Mouse (Mus musculus): ENCODE measurements around the gene Pcx. TPM values are rescaled to one million over a fixed set of nuclear protein-coding genes. Genes with fewer than 3 reads are reported as not detected.

Gene Pcx
- 11.6 and 13.1 TPM in 2 replicates for polyA plus RNA-seq (2015; fragmentation: Nextera tagmentation; extraction: Ambion mirVana)

GRCm38 (mm10) chr19:4509986-4510963 lies at the start of gene Pcx:
TSS of gene Pcx (plus strand) at chr19:4510472.
- Histone ChIP-seq H3K4me3 (peak within 1 kb of the TSS; percentile 65), H3K27me3 (replicated peaks) (peaks cover 10% of the 10 kb centered on the region), H3K4me1 (peaks cover 13% of the 10 kb centered on the region), H3K9me3 (no peaks in the 10 kb centered on the region), H3K9ac (peak within 1 kb of the TSS; percentile 77), H3K27ac (replicated peaks) (peak within 1 kb of the TSS; percentile 2; the same call in 1 of the 2 replicates), H3K36me3 (no peaks in the 10 kb centered on the region), H3K4me2 (peak within 1 kb of the TSS; percentile 95)
- peak; percentile 98 for ATAC-seq (ENCODE audit: extremely low read depth, insufficient number of reproducible peaks, low FRiP score, low TSS enrichment)
- WGBS = under 1% methylated on average over 82 of the region's 82 CpGs

- WGBS = 75% methylated on average over 8 of the region's 8 CpGs
These were observed 48.3 kb upstream of the Pcx start for GRCm38 (mm10) chr19:4461981-4462380.

DNA sequence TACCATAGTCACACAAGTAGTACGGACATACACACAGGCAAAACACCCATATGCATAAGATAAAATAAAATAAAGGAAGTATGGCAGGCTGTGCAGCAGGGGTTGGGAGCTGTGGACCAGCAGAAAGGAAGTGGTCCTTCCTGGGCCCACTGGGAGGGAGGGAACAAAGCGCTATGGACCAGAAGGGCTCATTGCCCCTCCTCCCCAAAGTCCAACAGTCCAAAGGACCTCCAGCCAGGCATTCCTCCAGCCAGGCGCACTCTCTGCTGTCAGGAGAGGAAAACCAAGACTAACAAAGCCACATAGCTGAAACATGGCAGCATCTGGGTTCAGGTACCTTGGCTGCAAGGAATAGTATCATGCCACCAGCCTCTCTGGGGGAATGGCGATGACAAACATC lies 45.6 kb upstream of the Pcx start:
- Histone ChIP-seq H3K9ac (no peak overlapping the region), H3K4me2 (no peak overlapping the region), H3K4me1 (no peaks in the 10 kb centered on the region), H3K9me3 (no peaks in the 10 kb centered on the region), H3K27ac (replicated peaks) (no peak overlapping the region), H3K36me3 (no peaks in the 10 kb centered on the region), H3K4me3 (no peak overlapping the region), H3K27me3 (replicated peaks) (peaks cover 7% of the 10 kb centered on the region; the same call in 1 of the 2 replicates)
- no peak for ATAC-seq (ENCODE audit: extremely low read depth, insufficient number of reproducible peaks, low FRiP score, low TSS enrichment)
- 77% methylated on average over 4 of the region's 4 CpGs for WGBS

More at GRCm38 (mm10) chr19:4461981-4462380, 48.3 kb upstream of the Pcx start:
- no peak overlapping the region for H3K4me3 ChIP-seq
- H3K27ac ChIP-seq (replicated peaks) = no peak overlapping the region
- H3K9ac ChIP-seq = no peak overlapping the region
- H3K4me2 ChIP-seq = no peak overlapping the region
- ATAC-seq (ENCODE audit: extremely low read depth, insufficient number of reproducible peaks, low FRiP score, low TSS enrichment) = no peak
- no peaks in the 10 kb centered on the region for H3K36me3 ChIP-seq
- H3K4me1 ChIP-seq = no peaks in the 10 kb centered on the region
- H3K9me3 ChIP-seq = no peaks in the 10 kb centered on the region
- H3K27me3 ChIP-seq (replicated peaks) = no peaks in the 10 kb centered on the region; the same call in 1 of the 2 replicates

DNA sequence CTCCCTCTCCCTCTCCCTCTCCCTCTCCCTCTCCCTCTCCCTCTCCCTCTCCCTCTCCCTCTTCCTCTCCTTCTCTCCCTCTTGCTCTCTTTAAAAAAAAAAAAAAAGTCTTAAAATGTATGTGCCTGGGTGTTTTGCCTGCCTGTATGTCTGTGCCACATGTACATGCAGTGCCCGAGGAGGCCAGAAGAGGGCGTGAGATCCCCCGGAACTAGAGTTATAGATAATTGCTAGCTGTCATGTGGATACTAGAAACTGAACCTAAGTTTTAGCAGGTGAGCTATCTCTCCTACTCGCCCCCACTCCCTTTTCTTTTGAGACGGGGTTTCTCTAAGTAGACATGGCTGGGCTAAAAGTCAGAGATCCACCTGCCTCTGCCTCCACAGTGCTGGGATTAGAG lies 41.9 kb upstream of the Pcx start:
- WGBS = 28% methylated on average over 5 of the region's 5 CpGs
- H3K27me3 ChIP-seq (replicated peaks) = peaks cover 21% of the 10 kb centered on the region

GRCm38 (mm10) chr19:4473549-4473948 lies 36.7 kb upstream of the Pcx start:
- Histone ChIP-seq H3K27me3 (replicated peaks) (peaks cover 65% of the 10 kb centered on the region), H3K4me3 (no peak overlapping the region), H3K4me2 (no peak overlapping the region), H3K4me1 (peaks cover 15% of the 10 kb centered on the region), H3K27ac (replicated peaks) (no peak overlapping the region), H3K36me3 (no peaks in the 10 kb centered on the region), H3K9ac (no peak overlapping the region), H3K9me3 (no peaks in the 10 kb centered on the region)
- 73% methylated on average over 5 of the region's 5 CpGs for WGBS
- no peak for ATAC-seq (ENCODE audit: extremely low read depth, insufficient number of reproducible peaks, low FRiP score, low TSS enrichment)

More for the DNA sequence above, 41.9 kb upstream of the Pcx start:
- H3K4me2 ChIP-seq = no peak overlapping the region
- H3K9ac ChIP-seq = no peak overlapping the region
- no peak overlapping the region for H3K4me3 ChIP-seq
- no peaks in the 10 kb centered on the region for H3K9me3 ChIP-seq
- no peak overlapping the region for H3K27ac ChIP-seq (replicated peaks)
- H3K36me3 ChIP-seq = no peaks in the 10 kb centered on the region
- H3K4me1 ChIP-seq = no peaks in the 10 kb centered on the region
- ATAC-seq (ENCODE audit: extremely low read depth, insufficient number of reproducible peaks, low FRiP score, low TSS enrichment) = no peak

DNA sequence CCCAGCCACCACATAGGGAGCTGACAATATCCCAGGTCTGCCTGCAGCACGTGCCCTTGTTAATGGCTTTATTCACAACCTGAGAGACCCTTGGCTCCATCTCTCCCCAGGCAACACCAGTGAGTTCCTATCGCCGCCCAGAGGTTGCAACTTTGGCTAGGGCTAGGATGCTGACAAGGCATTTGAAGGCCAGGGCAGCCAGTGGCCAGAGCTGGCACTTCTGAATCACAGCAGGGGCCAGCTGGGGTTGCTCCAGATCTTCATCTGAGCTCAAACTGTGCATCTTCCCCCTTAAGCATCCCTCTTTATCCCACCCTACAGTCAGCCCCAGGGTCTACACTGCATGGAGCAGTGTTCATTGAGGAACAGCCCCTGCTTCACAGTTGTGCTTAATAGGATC lies 35.5 kb upstream of the Pcx start:
- no peak for ATAC-seq (ENCODE audit: extremely low read depth, insufficient number of reproducible peaks, low FRiP score, low TSS enrichment)
- Histone ChIP-seq H3K27me3 (replicated peaks) (peaks cover 65% of the 10 kb centered on the region), H3K4me1 (peaks cover 15% of the 10 kb centered on the region), H3K36me3 (no peaks in the 10 kb centered on the region), H3K27ac (replicated peaks) (no peak overlapping the region), H3K9me3 (no peaks in the 10 kb centered on the region), H3K9ac (no peak overlapping the region), H3K4me3 (no peak overlapping the region), H3K4me2 (no peak overlapping the region)
- 44% methylated on average over 3 of the region's 3 CpGs for WGBS

DNA sequence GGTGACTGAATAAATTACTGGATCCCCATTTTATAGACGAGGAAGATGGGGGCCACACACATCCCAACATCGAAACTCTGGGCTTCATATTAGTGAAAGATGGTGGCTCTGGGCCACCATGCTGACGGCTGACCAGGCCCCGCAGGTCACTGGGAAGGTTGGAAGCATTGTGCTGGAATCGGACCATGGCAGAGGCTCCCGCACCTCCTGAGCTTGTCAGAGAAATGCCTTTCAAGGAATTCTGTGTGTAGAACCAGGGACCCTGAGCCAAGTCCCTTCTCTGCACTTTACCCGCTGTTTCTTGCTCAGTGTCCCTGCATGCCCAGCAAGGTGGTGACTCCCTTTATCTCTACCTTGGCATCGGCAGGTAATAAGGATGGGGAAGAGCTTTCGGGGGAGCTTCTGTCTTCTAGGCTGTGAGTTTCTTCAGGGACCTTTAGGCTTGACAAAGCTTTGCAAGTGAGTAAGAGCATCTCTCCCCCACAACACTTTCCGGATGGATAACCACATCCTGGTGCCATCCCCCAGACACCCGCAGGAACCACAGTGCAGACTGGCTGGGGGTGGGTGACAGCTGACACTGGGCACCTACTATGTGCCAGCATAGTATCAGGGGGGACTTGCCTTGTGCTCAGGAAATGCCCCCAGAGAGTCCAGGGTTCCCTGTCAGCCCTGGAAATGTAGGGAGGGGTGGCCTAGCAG lies 34.9 kb upstream of the Pcx start:
- Histone ChIP-seq H3K4me3 (no peak overlapping the region), H3K4me1 (peaks cover 15% of the 10 kb centered on the region), H3K27me3 (replicated peaks) (peaks cover 65% of the 10 kb centered on the region), H3K9me3 (no peaks in the 10 kb centered on the region), H3K4me2 (no peak overlapping the region), H3K36me3 (no peaks in the 10 kb centered on the region), H3K27ac (replicated peaks) (no peak overlapping the region), H3K9ac (no peak overlapping the region)
- 69% methylated on average over 11 of the region's 11 CpGs for whole genome bisulfite sequencing
- ATAC-seq (ENCODE audit: extremely low read depth, insufficient number of reproducible peaks, low FRiP score, low TSS enrichment) = no peak

DNA sequence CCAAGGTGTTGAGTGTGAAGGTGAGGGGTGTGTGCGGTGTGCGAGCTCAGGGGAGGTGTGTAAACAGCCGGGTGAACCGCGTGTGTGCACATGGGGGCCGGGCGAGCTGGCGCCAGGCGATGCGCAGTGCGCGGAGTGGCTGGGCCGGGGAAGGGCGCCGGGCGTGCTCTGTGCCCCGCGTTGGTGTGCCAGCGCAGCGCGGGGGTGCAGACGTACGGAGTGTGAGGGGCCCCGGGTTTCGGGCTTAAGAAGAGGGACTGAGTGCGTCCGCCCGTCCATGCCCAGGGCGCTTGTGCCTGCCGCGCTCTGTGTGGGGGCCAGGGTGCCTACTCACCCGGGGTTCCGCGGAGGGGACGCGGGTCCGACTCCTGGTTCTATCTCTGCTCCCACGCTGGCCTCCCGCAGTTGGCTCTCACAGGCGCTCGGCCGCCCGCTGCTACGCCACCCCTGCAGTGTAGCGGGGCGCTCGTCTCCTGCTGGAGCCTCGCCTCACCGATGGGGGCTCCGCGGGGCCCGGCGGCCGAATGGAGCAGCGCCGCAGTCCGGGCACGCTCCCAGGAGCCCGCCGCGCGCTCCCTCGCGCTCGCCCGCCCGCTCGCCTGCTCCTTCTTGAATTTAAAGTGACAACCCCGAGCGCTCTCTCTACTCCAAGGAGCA lies 33.5 kb upstream of the Pcx start:
- H3K36me3 ChIP-seq = no peaks in the 10 kb centered on the region
- H3K27me3 ChIP-seq (replicated peaks) = peaks cover 64% of the 10 kb centered on the region
- H3K4me2 ChIP-seq = peak overlapping the region; percentile 85
- no peaks in the 10 kb centered on the region for H3K9me3 ChIP-seq
- WGBS = under 1% methylated on average over 63 of the region's 70 CpGs
- peak; percentile 51; the same call in 1 of the 2 replicates for ATAC-seq (ENCODE audit: extremely low read depth, insufficient number of reproducible peaks, low FRiP score, low TSS enrichment)
- peak overlapping the region; percentile 63 for H3K4me3 ChIP-seq
- H3K4me1 ChIP-seq = peaks cover 15% of the 10 kb centered on the region
- H3K9ac ChIP-seq = peak overlapping the region; percentile 80
- no peak overlapping the region for H3K27ac ChIP-seq (replicated peaks)

DNA sequence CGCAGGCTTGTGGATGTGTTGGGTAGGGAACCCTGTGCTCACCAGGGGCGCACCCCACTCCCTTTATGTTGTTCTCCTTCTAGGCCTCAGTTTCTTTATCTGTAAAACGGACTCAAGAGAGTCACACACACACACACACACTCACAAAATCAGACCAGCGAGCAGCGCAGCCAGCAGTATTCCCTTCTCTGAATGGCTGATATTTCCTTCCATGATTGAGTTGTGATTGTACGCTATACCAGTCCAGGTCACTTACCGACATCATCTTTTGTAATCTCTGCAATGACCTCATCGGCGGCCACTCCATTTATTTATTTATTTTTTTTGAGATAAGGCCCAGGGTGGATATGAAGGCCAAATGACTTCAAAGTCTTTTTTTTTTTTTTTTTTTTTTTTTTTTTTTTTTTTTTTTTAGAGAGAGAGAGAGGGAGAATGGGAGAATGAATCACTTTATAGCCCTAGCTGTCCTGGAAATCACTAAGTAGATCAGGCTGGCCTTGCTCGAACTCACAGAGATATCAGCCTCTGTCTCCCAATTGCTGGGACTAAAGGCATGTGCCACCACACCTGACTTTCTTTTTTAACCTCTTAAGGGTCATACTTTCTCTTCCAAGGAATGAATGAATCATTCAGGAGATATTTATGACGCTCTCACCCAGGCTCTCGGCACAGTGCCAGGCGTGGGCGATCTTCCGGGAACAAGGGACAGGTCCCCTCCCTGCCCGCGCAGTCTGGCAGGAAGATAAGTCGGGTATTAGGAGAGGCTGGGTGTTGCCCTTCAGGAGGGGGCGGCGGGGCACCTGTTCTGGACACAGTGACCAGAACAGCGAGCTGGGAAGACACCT lies 32.7 kb upstream of the Pcx start, which contains the start of gene Syt12:
Gene Syt12 (minus strand): TSS at position 103 of the 845 bp plus-strand sequence.
- Histone ChIP-seq H3K36me3 (no peaks in the 10 kb centered on the region), H3K27ac (replicated peaks) (no peak within 1 kb of the TSS), H3K9me3 (no peaks in the 10 kb centered on the region), H3K27me3 (replicated peaks) (peaks cover 56% of the 10 kb centered on the region), H3K4me3 (peak within 1 kb of the TSS; percentile 63), H3K4me1 (peaks cover 15% of the 10 kb centered on the region), H3K4me2 (peak within 1 kb of the TSS; percentile 85), H3K9ac (peak within 1 kb of the TSS; percentile 80)
- WGBS = 11% methylated on average over 21 of the region's 21 CpGs
- ATAC-seq (ENCODE audit: extremely low read depth, insufficient number of reproducible peaks, low FRiP score, low TSS enrichment) = no peak

DNA sequence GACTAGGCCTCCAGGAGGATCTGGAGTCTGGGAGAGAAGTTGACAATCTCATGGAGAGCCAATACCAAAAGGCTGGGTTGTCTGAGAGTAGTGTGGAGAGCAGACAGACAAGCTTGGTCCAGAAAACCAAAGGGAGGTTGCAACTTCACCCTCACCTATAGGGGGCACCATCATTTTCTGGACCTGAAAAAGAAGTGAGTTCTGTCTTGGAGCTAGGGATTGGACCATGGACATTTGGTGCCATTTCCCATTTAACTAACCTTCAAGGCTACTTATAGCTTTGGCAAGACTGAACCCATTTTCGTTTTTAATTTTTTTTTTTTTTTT lies 32.1 kb upstream of the Pcx start:
- 0 out of 2 replicates have a peak overlapping the region, but pooled peaks have one; percentile 54 for H3K9ac ChIP-seq
- 36% methylated on average over 1 of the region's 1 CpGs for WGBS
- no peak for ATAC-seq (ENCODE audit: extremely low read depth, insufficient number of reproducible peaks, low FRiP score, low TSS enrichment)
- H3K27ac ChIP-seq (replicated peaks) = no peak overlapping the region
- no peaks in the 10 kb centered on the region for H3K9me3 ChIP-seq
- H3K36me3 ChIP-seq = no peaks in the 10 kb centered on the region
- H3K27me3 ChIP-seq (replicated peaks) = peaks cover 51% of the 10 kb centered on the region
- peak overlapping the region; percentile 63; the same call in 1 of the 2 replicates for H3K4me3 ChIP-seq
- peak overlapping the region; percentile 85 for H3K4me2 ChIP-seq
- peaks cover 15% of the 10 kb centered on the region for H3K4me1 ChIP-seq

Data from heart, embryonic 13.5 days (tissue).